Mouse (Mus musculus) fibroblast of lung, adult 2 months (primary cell): ENCODE results near the gene Calcrl.
A peak's percentile ranks its signal among the peaks of the same experiment; 100 is the strongest.

Experiments used
- DNase-seq: peaks from one replicate; pipeline ENCODE4 v3.0.0-alpha.2; 2011; ENCODE audit warnings: low read depth

Calcrl gene

DNA sequence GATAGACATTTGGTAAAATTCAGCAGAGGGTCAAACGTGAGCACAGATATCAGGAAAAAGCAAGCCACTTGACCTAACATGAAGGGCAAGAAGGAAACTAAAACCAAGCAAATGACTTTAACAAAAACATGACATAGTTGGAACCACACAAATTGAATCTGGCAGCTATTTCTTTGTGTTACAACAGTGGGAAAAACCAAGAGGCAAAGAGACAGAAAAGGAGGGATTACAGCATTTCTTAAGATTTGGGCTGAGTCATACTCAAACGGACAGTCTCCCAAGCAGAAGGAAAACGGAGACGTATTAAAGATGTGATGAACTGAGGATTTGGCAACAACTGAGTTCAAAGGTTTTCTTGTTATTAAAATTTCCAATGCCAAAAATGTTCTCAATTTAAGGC, 88.9 kb downstream of the Calcrl start:
- DNase-seq, result peak; percentile 72

DNA sequence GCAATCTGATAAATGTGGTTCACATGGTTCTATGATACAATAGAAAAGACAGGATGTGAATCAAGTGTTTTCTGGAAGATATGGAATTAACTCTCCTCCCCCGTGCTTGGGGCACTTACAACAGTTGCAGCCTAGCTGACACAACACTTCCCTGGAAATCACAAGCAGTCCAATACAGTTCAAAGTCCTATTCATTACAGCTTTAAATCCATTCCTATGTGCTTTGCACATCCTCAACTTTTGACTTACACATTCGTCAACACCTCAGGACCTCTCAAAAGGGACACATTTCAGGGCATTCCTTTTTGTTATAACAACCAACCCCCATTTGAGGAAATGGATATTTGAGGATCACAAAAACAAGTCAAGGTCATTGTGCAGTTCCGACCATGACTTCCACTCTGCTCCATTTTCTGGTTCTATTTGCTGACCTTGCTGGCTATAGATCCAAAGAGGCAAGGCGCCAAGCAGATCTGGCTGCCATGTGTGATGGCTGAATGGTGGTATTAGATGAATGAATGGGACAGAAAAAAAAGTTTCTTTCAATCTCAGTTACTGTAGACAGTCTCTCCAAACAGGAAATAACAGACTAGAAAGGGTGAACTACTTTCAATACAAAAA, 108.9 kb downstream of the Calcrl start:
- no peak for DNase-seq

DNA sequence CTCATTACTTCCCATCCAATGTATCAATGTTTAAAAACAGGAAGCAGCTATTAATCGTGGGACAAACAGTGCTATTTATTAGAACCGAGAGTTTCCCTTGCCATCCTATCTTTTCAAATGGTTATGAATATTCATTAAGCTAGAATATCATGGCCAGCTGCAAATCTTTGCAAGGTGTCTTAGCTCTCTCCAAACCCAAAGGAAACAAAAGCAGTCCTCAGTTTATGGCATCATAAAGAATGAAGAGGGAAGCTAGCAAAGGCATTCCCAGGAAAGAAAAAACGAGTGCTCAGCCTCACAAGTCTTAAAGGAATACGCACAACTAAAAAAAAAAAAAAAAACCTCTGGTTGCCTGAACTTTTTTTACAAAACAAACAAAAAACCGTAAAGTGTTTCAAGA, 128.7 kb downstream of the Calcrl start:
- no peak for DNase-seq

DNA sequence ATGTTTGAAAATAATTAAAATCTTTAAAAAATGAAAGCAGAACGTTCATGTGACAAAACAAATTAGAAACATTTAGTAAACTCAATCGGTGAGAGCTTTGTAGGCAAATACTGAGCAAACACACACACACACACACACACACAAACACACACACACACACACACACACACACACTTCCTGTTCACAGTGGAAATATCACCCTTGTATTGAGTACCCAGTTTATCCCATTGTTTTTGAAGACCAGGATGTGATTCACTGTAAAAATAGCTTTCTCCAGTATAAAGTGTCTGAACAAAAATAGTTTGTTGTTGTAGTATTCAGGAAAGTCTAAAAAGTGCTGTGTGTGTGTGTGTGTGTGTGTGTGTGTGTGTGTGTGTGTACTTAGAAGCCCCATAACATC, 130.1 kb downstream of the Calcrl start:
- no peak for DNase-seq

DNA sequence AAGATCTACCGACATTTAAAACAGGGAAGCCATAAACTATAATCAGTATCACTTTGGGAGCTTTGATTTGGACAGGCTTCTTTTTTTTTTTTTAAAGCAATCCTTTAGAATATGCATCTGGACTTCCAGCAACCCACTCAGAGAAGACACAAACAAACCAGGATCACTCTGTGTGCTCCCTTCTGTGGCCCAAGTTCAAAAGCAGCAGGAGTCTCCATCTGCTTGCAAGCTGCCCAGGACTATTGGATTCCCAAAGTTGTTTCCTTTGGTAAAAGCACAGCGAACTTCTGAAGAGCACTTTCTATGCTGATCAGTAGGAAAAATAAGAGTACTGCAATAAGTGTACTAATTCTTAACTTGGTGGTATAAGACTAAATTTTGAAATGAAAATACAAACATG, 130.6 kb downstream of the Calcrl start:
- DNase-seq, result no peak

DNA sequence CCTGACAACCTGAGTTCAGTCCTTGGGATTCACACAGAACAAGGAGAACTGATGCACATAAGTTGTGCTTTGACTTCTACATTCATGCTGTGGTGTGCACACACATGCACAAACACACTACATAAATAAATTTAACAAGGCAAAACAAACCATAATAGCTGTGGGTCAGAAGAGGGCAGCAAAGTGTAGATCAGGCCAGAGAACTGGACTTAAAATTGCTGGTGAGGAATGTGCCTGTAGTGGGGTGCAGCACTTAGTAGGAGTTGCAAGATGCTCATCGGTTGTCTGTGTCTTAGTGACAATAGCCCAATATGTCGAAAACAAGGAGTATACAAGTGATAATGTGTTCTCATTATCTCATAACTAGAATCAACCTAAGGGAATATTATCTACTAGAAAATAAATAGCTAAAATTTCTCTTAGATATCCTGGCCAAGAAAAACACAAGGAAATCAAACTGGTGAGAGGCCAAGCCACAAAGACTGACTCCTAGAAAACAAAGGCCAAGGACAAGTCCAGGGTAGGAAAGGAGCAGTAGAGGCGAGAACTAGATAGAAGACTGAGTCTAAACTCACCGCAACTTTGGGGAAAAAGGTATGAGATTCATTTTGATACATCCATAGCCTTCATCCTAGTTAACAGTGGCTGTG, 132.7 kb downstream of the Calcrl start:
- DNase-seq, result peak; percentile 4

DNA sequence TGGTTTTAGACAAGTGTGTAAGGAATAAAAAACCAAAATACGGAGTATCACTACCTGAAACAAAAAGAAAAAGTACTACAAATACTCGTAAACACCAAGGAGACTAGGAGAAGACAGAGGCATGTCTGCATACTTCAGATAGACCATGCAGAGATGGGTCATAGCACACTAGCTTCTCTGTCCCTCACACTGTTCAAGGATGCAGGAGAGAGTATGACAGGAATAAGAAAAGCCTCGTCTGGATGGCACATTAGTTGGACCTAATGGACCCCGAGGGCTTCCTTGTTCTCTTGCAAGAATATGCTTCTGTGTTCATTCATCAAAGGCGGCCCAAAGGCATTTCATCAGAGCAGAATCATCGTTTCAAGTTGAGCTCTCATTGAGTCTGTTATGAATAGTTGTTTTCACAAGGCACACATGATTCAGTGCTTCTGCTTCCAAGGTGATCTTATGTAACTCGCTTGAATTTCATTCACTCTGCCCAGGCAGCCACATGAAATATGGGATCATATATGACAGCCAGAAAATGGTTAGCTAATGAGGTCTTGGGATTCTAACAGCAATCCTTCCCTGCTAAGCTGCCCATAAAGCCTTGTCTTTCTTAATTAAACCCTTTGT, 136.2 kb downstream of the Calcrl start:
- DNase-seq, result peak; percentile 27
